Mouse (Mus musculus) heart, adult 8-10 months (tissue): ENCODE results near the gene Ces2e. TPM values are rescaled to one million over a fixed set of nuclear protein-coding genes. Genes with fewer than 3 reads are reported as not detected.
A peak's percentile ranks its signal among the peaks of the same experiment; 100 is the strongest.
"Not testable (repeated sequence)": the region's sequence is repeated elsewhere in the genome, so short reads cannot be mapped to it uniquely, and the experiment has no call there.

ENCODE experiments used
- DNase-seq: peaks from one replicate; pipeline ENCODE4 v3.0.0; 2022; ENCODE audit warnings: low spot score
- total RNA-seq, 4 experiments: library from RNA; stranded (reverse); gene quantifications; 2 replicates each; pipeline ENCODE4 v1.2.4; 2022

The Ces2e gene
- 1 to 10 TPM; 1.5 to 2.1 (median 1.8) TPM for total RNA-seq

DNA sequence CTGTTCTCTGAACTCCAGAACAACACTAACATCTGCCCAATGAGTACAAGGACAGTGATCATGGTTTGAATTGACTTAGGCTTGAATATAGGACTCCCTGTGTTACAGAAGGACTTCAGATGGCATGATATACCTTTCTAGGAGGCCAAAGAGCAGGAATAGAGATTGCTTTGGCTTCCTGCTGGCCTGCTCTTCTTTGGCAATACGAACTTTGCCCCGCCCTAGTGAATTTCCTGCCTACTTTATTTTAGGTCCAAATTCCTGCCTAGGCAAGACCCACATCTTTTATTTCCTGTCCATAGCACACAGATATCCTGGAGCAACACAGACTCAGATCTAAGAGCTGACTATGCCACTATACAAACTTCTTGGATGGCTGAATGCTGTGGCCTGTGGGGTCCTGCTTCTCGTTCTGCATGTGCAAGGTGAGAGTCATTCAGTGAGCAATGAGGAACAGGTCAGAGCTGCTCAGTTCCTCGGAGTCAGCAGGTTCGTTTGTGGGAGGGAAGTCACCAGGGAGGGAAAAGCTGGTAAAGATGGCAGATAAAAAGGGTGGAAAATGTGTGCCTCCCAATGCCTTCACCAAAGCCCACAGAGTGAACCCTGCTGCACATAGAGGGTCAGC lies at the start of gene Ces2e:
Gene Ces2e, plus strand, starts transcription at position 289 of the 625 bp plus-strand sequence.
- DNase-seq: peak; percentile 28

DNA sequence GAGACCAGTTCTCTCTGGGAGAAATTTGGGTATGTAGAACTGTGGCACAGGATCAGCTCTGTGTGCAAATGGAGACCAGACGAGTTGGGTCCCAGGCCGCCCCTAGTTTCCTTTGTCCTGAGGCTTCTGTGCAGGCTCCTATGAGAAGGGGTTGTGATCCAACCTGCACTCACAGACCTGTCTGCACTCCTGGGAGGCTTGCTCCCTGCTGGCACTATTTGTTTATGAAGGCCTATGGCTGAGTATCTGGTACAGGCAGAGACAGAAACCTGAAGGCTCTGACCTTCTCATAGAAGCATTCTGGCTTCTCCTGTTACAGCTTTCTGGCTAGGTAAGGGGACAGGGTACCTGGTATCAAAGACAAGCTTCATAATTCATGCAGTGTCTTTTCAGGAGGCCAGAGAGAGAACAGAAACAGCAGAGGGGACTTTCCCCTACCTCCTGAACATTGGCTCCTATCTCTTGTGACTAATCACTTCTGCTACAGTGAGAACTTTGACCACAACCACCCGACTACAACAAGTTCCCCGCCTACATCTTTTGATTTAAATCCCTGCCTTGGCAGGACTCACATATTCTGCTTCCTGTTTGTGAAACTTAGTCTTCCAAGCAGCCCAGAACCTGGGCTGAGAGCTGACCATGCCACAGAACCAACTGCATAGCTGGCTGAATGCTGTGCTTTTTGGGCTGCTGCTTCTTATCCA lies 39.7 kb upstream of the Ces2e start:
- DNase-seq: not testable (repeated sequence)

DNA sequence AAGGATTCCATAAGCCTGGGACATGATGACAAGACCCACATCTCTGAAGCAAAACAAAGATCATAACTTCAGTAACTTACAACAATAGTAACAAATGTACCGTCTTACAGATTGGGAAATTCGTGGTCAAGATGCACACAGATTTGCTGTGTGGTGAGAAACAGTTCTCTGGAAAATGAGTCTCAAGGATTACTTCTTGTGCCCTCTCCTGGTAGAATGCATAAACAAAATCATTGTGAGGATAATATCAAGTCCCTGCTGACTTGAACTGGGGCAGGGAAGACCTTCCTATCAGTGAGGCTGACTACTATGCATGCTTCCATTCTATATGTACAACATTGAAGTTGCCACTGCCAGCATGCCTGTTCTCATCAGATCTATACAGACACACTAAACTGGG lies 24.3 kb upstream of the Ces2e start:
- DNase-seq: no peak

DNA sequence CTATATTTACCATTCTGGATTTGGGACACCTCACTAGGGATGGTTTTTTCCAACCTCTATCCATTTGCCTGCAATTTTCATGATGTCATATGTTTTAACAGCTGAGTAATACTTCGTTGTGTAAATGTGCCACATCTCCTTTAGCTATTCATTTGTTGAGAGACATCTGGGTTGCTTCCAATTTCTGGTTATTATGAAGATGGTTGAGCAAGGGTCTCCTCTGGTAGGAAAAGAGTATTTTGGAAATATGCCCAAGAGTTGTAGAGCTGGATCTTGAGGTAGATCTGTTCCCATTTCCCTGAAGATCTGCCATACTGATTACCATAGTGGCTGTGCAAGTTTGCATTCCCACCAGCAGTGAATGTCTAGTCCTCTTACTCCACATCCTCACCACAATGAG lies 18.9 kb upstream of the Ces2e start:
- no peak for DNase-seq

DNA sequence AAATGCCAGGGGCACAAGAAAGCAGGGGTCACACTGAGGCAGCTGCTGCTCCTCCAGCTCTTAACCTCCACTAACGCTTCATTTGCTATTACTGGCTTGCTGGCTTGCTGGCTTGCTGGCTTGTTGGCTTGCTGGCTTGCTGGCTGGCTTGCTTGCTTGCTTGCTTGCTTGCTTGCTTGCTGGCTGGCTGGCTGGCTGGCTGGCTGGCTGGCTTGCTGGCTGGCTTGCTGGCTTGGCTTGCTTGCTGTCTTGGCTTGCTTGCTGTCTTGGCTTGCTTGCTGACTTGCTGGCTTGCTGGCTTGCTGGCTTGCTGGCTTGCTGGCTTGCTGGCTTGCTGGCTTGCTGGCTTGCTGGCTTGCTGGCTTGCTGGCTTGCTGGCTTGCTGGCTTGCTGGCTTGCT lies 17.0 kb upstream of the Ces2e start:
- peak; percentile 71 for DNase-seq

DNA sequence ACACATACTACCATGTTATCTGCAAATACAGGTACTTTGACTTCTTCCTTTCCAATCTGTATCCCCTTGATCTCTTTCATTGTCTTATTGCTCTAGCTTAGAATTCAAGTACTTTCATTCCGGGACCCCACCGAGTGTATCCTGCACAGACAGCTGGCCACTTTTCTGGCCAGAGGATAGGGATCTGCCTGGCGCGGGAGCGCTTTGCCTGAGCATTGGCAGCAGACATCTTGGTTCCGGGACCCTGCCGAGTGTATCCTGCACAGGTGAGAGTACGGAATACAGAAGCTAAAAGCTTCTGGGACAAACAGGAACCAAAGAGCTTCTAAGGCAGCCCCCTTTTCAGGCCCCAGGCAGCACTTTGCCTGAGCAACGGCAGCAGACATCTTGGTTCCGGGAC lies 16.4 kb upstream of the Ces2e start:
- not testable (repeated sequence) for DNase-seq

DNA sequence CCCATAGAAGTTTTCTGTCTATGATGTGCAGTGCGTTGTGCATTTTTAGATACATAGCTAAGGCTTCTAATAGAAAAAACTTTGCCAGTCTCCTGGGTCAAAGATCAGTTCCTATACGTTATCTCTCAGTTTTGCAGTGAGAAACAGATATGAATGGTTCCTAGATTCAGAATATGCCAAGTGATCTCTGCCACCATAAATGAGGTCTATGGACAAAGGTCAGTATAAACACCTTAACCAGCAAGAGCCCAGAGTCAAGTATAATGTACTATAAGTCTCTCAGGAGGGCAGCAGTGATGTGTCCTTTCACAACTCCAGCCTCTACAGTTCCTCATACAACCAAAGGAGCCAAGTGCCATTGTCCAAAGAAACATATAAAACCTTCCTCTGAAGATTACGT lies 1.2 kb downstream of the Ces2e start:
- DNase-seq: no peak

DNA sequence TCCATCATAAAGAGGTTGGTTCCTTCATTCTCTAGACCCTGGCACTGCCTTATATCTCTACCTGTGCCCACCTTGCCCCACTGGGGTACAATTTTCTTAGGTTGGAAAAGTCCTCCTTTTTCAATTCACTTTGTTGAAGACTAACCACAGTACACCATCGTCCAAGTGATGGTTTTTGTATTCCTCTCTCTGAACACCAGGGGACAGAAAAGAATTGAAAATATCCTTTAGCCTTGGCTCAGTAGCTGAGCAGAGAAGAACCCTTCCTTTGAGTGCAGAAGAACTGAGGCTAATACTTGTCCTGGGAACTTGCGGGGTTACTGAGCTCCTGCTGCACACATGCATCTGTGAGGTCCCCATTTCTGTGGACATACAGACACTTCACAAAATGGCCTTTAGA lies 18.6 kb downstream of the Ces2e start:
- DNase-seq: no peak

DNA sequence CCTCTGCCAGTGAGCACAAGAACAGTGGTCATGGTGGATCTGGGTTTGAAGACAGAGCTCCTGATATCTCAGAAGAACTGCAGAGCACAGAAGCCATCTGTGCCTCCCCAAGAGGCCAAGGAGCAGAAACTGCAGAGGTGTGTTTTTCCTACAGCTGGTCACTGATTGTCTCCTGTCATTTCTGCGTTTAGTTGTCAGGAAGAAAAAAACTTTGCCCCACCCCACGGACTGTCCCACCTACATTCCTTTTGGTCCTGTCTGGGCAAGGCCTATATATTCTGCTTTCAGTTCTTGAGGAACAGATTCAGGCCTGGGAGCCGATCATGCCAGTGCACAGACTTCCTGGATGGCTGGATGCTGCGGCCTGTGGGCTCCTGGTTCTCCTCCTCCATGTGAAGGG lies 21.0 kb downstream of the Ces2e start, which contains the start of gene Ces2f:
Gene Ces2f, plus strand, starts transcription at position 301 of the 400 bp plus-strand sequence.
- no peak for DNase-seq

DNA sequence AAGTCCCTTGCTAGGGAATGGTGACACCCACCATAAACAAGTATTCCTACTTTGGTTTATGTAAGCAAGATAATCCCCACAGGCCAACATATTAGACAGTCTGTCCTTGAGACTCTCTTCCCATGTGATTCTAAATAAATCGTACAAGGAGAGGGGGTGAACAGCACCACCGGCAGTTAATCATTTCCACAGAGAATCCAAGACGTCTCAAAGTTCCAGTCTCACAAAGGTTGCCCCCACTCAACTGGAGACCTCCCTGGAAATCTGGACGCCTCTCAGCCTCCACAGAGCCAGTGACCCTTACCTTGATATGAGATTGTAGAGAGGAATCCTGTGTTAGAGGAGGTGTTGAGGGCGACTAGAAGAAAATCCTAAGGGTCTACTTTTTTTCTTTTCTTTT lies 23.0 kb downstream of the Ces2e start:
- DNase-seq: no peak

DNA sequence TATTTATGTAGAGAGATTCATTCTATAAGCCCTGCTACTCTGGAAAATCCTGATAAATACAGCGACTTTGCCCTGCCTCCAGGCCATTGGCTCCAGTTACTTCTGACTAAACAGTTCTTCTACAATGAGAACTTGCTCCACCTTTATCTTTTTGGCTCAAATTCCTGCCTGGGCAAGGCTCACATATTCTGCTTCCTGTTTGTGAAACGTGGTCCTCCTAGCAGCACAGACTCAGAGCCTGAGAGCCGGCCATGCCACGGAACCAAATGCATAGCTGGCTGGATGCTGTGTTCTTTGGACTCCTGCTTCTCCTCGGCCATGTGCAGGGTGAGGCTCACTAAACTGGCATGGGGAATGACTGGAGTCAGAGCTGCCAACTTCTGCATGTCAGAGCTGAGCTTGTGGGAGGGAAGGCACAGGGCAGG lies 35.5 kb downstream of the Ces2e start, which contains the start of gene Ces2g:
Gene Ces2g, plus strand, starts transcription at position 182 of the 425 bp plus-strand sequence.
- peak; percentile 76 for DNase-seq

DNA sequence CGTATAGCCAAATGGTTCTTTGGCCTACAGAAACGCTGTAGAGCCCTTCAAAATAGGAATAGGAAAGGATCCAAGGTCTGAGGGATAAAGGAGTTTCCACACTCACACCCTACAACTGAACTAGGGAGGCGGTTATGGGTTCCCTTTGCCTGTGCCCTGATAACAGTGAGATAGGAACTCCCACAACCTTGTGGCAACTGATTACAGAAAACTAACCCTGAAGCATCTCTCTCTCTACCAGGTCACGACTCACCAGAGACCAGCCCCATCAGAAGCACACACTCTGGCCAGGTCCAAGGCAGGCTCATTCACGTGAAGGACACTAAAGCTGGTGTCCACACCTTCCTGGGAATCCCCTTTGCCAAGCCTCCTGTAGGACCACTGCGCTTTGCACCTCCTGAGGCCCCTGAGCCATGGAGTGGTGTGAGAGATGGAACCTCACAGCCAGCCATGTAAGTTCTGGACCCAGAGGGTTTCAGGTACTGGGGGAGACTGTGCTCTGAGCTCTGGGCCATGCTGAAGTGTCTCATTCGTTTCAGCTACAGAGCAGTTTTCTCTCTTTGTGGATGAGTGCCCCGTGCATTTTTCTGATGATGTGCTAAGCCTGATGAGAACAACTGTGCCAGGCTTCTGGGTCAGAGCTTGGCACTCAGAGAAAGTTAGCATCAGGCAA lies 36.3 kb downstream of the Ces2e start:
- DNase-seq: no peak

DNA sequence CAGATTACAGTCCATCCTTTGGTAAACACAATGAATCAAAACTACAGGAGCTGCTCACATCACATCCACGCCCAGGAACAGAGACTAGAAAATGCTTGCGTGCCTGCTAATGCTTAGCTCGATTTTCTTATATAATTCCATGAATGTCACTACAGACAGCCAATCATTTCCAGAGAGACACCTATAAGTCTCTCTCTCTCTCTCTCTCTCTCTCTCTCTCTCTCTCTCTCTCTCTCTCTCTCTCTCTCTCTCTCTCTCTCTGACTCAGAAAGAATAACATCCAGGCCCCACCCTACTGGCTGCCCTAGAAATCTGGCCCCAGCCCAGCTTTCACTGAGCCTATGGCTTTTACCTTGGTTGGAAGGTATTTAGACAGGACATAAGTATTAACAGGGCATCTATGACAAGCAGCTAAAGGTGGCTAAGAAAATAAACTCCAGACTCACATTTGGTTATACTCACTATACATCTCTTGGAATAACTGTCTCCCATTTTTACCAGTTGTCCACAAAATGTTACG lies 37.4 kb downstream of the Ces2e start:
- DNase-seq: no peak

DNA sequence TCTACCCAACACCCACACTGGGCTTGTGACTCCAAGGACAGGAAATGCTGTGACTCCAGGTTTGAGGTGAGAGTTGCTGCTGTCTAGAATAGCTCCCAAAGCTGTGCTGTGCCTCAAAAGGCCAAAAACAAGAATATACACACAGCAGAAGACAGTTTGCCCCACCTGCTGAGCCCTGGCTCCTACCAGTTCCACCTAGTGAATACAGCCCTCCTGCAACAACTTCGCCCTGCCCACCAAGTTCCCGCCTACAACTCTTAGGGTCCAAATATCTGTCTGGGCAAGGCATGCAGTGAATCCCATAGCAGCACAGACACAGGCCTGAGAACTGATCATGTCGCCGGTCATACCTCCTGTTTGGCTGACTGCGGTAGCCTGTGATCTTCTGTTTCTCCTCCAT lies 58.1 kb downstream of the Ces2e start:
- no peak for DNase-seq

Other genes with a start within 250 kb of the Ces2e start
- gene Ces2a, start 192.3 kb upstream of the Ces2e start, total RNA-seq: not detected
- gene Ces2b, start 94.7 kb upstream of the Ces2e start, total RNA-seq: under 1 TPM; 0.40 to 0.62 (median 0.51) TPM
- gene Ces2c, start 79.2 kb upstream of the Ces2e start, total RNA-seq: not detected
- gene Ces2f, start 21.1 kb downstream of the Ces2e start, total RNA-seq: not detected
- 1 to 10 TPM; 3.5 to 4.4 (median 3.9) TPM for gene Ces2g, start 35.5 kb downstream of the Ces2e start, total RNA-seq
- not detected for gene Ces2h, start 74.6 kb downstream of the Ces2e start, total RNA-seq
- under 1 TPM in 1 of 4 experiments, not detected in 3; 0.16 TPM for gene Ces3a, start 122.3 kb downstream of the Ces2e start, total RNA-seq
- gene Ces3b, start 157.5 kb downstream of the Ces2e start, total RNA-seq: under 1 TPM in 2 of 4 experiments, not detected in 2; 0.26 to 0.33 TPM
- not detected for gene Ces4a, start 205.5 kb downstream of the Ces2e start, total RNA-seq
- 10 to 100 TPM; 19.2 to 21.8 (median 21.0) TPM for gene Cbfb, start 244.4 kb downstream of the Ces2e start, total RNA-seq